Mouse (Mus musculus): Measurements from ENCODE around the gene Gngt1. TPM values are rescaled to one million over a fixed set of nuclear protein-coding genes. Genes with fewer than 3 reads are reported as not detected.

Gene Gngt1
- total RNA-seq, 1 experiment from 2014 or later, result not detected

Other genes with a start within 250 kb of the Gngt1 start
- gene Calcr, start 229.1 kb upstream of the Gngt1 start, total RNA-seq (2017), result not detected in 3 replicates
- not detected in 3 replicates for gene Tfpi2, start 4.9 kb upstream of the Gngt1 start, total RNA-seq (2017)
- gene Gng11, start 10.1 kb downstream of the Gngt1 start, total RNA-seq (2017), result 2.9 to 80.3 TPM (median 5.3 TPM) in 3 replicates
- gene Bet1, start 93.2 kb downstream of the Gngt1 start, total RNA-seq (2017), result 31.1 to 50.5 TPM (median 47.3 TPM) in 3 replicates

All from monocyte, adult 5-6 weeks (primary cell).